Mouse (Mus musculus) midbrain, embryonic 13.5 days (tissue): ENCODE measurements at regions not wholly inside any gene's neighbourhood (a gene's known extent, or its start where the extent isn't known, plus 50 kb on each side); places are given as distances from the start of the nearest gene placed in this dataset.
A peak's percentile ranks its signal among the peaks of the same experiment; 100 is the strongest.

Experiments used
- ATAC-seq: fragments of 200-750 bp; cut with Nextera tagmentation; 2 replicates; pipeline ENCODE4 v1.8.0; 2017; ENCODE audit warnings: mild to moderate bottlenecking, moderate TSS enrichment, moderate library complexity
- H3K27ac ChIP-seq: fragments of 300-500 bp; sonication (generic); 2 replicates; pipeline ENCODE4 v1.5.1; 2015; ENCODE audit warnings: inconsistent platforms, mild to moderate bottlenecking, moderate library complexity
- H3K27me3 ChIP-seq: fragments of 300-500 bp; sonication (generic); 2 replicates; pipeline ENCODE4 v1.6.1; 2015; ENCODE audit warnings: mild to moderate bottlenecking, inconsistent platforms
- H3K36me3 ChIP-seq: fragments of 300-500 bp; sonication (generic); 2 replicates; pipeline ENCODE4 v1.6.1; 2015; ENCODE audit warnings: mild to moderate bottlenecking, inconsistent platforms
- H3K4me1 ChIP-seq: fragments of 300-500 bp; sonication (generic); replicated peaks from 2 replicates; pipeline ENCODE4 v1.6.1; 2015; ENCODE audit warnings: inconsistent platforms
- H3K4me2 ChIP-seq: fragments of 300-500 bp; sonication (generic); replicated peaks from 2 replicates; pipeline ENCODE4 v1.6.1; 2015; ENCODE audit warnings: moderate library complexity, mild to moderate bottlenecking, inconsistent platforms
- H3K4me3 ChIP-seq: fragments of 300-500 bp; sonication (generic); replicated peaks from 2 replicates; pipeline ENCODE4 v1.5.1; 2015; ENCODE audit warnings: mild to moderate bottlenecking, inconsistent platforms
- H3K9ac ChIP-seq: fragments of 300-500 bp; sonication (generic); replicated peaks from 2 replicates; pipeline ENCODE4 v1.6.1; 2015; ENCODE audit warnings: mild to moderate bottlenecking, inconsistent platforms
- H3K9me3 ChIP-seq: fragments of 300-500 bp; sonication (generic); 2 replicates; pipeline ENCODE4 v1.6.1; 2016; ENCODE audit warnings: mild to moderate bottlenecking, inconsistent platforms
- WGBS: fragments of 180-500 bp; shearing (Covaris S2); methylation state at CpG from one replicate; pipeline ENCODE4 v1.1.7; 2015; 5-methylcytosine and 5-hydroxymethylcytosine counted together

DNA sequence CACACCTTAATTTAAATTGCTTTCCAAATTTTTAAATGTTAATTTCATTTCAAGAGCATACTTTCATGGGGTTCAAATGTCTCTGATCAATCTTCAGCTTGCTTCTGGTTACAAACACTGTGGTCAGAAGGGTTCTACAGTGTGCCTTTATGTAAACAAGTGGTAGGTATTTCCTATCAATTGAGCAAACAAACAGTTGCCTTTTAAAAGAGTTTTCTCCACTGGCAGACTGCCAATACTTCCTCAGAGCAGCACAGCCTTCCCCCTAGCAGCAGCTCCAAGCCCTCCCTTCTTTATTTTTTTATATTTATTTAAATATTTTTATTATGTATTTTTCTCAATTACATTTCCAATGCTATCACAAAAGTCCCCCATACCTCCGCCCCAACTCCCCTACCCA, 977.8 kb downstream of the Fstl5 start:
- no peaks in the 10 kb centered on the region for H3K27me3 ChIP-seq
- no peak overlapping the region for H3K4me2 ChIP-seq
- WGBS, result 95% methylated on average over 1 of the region's 1 CpGs
- H3K27ac ChIP-seq, result no peak overlapping the region
- no peaks in the 10 kb centered on the region for H3K4me1 ChIP-seq
- no peaks in the 10 kb centered on the region for H3K9me3 ChIP-seq
- ATAC-seq, result no peak
- no peak overlapping the region for H3K4me3 ChIP-seq
- no peaks in the 10 kb centered on the region for H3K36me3 ChIP-seq
- no peak overlapping the region for H3K9ac ChIP-seq

DNA sequence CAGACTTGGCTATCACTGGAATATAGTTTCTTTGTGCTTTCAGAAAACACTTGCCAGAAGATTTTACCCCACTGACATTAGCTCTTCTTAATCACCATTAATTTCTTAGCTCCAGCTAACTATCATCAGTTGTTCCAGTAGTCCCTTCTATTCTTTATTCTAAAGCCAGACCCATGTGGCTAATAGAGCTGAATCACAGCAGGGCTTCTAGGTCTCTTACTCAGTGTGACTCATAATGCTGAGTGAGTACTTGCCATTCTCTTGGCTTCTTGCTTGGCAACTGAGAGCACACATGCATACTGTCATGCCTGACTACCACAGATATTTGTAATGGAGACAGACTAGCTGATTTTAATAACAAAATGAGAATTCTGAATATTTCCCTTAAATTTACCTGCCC, 1001.0 kb downstream of the Fstl5 start:
- H3K9me3 ChIP-seq, result no peaks in the 10 kb centered on the region
- H3K9ac ChIP-seq, result no peak overlapping the region
- no peaks in the 10 kb centered on the region for H3K27me3 ChIP-seq
- no peak overlapping the region for H3K27ac ChIP-seq
- H3K36me3 ChIP-seq, result no peaks in the 10 kb centered on the region
- H3K4me3 ChIP-seq, result no peak overlapping the region
- ATAC-seq, result no peak
- no peaks in the 10 kb centered on the region for H3K4me1 ChIP-seq
- no peak overlapping the region for H3K4me2 ChIP-seq

DNA sequence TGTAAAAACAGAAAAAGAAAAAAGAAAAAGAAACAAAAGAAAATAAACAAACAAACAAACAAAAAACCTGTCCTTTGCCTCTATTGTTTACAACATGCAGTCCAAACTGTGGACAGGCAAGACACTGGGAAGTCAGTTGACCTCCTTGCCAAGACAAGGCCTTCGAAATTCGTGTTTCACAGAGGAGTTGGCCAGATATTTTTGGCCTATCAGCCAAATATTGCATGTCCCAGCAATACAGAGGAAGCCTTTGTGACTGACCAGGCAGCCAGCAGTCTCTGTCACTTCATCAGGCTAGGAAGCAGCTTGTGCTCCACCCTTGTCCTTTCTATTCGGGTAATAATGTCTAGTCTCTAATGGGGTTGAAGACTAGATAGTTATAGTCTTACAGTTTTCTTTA, 1017.7 kb downstream of the Fstl5 start:
- 88% methylated on average over 3 of the region's 3 CpGs for WGBS
- no peaks in the 10 kb centered on the region for H3K27me3 ChIP-seq
- no peak for ATAC-seq

DNA sequence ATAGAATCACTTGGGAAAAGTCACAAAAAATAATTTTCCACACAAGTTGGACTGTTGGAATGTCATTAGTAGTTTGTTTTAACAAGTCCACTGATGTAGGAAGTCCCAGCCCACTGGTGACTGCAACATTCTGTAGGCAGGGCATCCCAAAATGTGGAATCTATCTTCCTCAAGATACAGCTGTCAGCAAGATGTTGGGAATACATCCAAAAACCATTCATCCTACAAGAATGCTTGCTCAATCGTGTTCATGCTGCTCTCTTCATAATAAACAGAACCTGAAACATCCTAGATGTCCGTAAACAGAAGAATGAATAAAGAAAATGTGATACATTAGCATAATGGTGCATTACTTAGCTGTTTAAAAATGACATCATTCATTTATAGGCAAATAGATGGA, 1038.9 kb downstream of the Fstl5 start:
- Histone ChIP-seq H3K27me3 (no peaks in the 10 kb centered on the region), H3K4me2 (no peak overlapping the region), H3K4me3 (no peak overlapping the region), H3K9me3 (no peaks in the 10 kb centered on the region), H3K4me1 (no peaks in the 10 kb centered on the region), H3K9ac (no peak overlapping the region), H3K27ac (no peak overlapping the region), H3K36me3 (no peaks in the 10 kb centered on the region)
- WGBS, result 76% methylated on average over 2 of the region's 2 CpGs
- no peak for ATAC-seq

More for the DNA sequence above, 1017.7 kb downstream of the Fstl5 start:
- no peak overlapping the region for H3K9ac ChIP-seq
- no peaks in the 10 kb centered on the region for H3K4me1 ChIP-seq
- H3K4me3 ChIP-seq, result no peak overlapping the region
- H3K27ac ChIP-seq, result no peak overlapping the region
- H3K9me3 ChIP-seq, result no peaks in the 10 kb centered on the region
- H3K4me2 ChIP-seq, result no peak overlapping the region
- no peaks in the 10 kb centered on the region for H3K36me3 ChIP-seq

DNA sequence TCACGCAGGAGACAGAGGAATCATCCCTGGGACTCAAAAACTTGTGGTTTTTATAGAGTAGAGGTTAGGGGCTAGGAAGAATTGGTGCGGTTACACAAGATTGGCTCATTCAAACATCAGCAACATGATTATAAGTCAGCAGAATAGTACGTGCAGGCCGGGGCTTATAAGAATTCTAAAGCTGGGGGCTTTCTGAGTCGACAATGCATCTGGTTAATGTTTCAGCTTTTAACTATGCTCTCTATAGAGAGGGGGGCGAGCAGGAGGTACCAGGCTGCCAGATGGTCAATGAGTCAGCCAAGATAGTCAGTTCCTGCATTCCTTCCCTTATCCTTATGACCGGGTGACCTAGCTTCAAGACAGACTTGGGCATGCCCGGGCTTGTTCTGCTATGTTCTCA, 1046.5 kb downstream of the Fstl5 start:
- Histone ChIP-seq H3K9me3 (no peaks in the 10 kb centered on the region), H3K27me3 (no peaks in the 10 kb centered on the region), H3K4me2 (no peak overlapping the region), H3K4me3 (no peak overlapping the region), H3K27ac (no peak overlapping the region), H3K4me1 (no peaks in the 10 kb centered on the region), H3K9ac (no peak overlapping the region), H3K36me3 (no peaks in the 10 kb centered on the region)
- no peak for ATAC-seq
- WGBS, result 93% methylated on average over 8 of the region's 8 CpGs

DNA sequence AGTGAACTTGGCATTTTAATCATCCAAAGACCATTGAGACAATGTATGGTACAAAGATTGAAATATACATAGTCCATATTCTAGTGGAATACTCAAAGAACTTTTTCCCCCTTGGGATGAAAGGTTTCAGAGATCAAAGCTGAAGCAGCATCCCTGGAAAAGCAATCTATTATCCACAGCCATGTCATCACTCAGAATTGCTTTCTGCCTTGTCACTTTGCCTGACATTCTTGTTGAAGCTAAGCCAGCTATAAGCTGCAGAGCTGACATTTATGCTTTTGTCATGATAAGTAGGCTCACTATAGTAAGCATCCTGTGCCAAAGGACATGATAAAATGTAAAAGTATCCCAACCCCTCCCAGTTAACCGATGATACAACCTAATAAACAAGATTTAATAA, 1077.6 kb downstream of the Fstl5 start:
- H3K4me2 ChIP-seq, result no peak overlapping the region
- ATAC-seq, result peak; percentile 43; the same call in 1 of the 2 replicates
- H3K9me3 ChIP-seq, result no peaks in the 10 kb centered on the region
- H3K27me3 ChIP-seq, result no peaks in the 10 kb centered on the region
- no peak overlapping the region for H3K9ac ChIP-seq
- H3K4me3 ChIP-seq, result no peak overlapping the region
- 61% methylated on average over 1 of the region's 1 CpGs for WGBS
- H3K27ac ChIP-seq, result no peak overlapping the region
- no peaks in the 10 kb centered on the region for H3K4me1 ChIP-seq
- no peaks in the 10 kb centered on the region for H3K36me3 ChIP-seq

DNA sequence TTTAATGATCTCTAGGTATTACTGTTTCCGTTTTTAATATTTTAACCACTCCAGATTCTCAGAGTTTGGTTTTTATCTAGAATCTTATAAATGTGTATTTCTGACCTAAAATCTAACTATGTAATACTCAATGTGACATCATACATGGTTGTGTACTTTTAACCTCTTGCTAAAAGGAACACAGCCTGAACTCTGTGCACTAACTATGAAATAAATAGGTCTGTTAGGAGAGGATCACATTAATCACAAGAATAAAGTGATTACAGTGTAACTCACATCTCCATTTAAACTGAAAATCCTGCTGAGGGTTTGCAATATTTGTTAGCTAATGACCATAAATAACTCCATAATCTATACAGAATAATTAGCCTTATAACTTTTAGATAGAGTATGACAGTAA, 1123.8 kb downstream of the Fstl5 start:
- ATAC-seq, result no peak
- Histone ChIP-seq H3K27me3 (no peaks in the 10 kb centered on the region), H3K27ac (no peak overlapping the region), H3K4me1 (no peaks in the 10 kb centered on the region), H3K9ac (no peak overlapping the region), H3K4me2 (no peak overlapping the region), H3K36me3 (no peaks in the 10 kb centered on the region), H3K4me3 (no peak overlapping the region), H3K9me3 (no peaks in the 10 kb centered on the region)
- 91% methylated on average over 1 of the region's 1 CpGs for WGBS

DNA sequence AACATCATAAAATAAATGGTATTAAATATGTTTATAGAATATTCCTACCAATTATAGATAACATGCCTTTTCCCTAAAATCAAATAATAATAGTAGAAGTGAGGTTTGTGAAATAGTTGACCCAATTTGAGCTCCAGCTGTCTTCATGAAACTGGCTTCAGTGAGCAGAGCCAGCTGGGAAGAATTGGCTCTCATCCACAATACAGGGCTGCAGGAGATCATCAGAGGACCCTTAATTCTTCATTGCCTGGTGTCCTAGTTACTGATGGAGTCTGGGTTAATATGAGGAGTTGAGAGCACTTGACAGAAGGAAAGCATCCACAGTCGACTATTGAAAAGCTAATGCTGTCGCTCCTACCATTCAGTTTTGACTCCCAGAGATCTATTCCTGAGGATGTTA, 1124.2 kb downstream of the Fstl5 start:
- Histone ChIP-seq H3K36me3 (no peaks in the 10 kb centered on the region), H3K27me3 (no peaks in the 10 kb centered on the region), H3K4me2 (no peak overlapping the region), H3K9ac (no peak overlapping the region), H3K27ac (no peak overlapping the region), H3K4me3 (no peak overlapping the region), H3K4me1 (no peaks in the 10 kb centered on the region), H3K9me3 (no peaks in the 10 kb centered on the region)
- ATAC-seq, result no peak
- WGBS, result 79% methylated on average over 2 of the region's 2 CpGs

DNA sequence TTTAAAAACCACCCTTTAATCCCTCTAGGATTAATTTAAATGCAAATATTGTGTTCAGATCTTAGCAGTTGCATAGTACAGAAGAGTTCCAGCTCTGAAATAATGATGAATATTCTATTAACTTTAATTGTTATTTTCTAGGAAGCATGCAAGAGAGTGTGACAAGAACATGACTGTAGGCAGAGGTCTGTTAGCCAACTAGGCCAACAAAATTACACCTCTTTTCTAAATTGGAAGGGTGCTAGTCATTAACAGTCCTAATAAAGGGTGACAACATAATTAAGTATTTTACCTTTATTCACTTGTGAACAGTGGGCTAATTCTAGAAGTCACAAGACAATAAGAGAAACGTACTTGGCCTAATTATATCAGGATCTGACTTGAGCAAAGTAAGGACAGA, 1151.9 kb downstream of the Fstl5 start:
- no peak for ATAC-seq
- H3K36me3 ChIP-seq, result no peaks in the 10 kb centered on the region
- no peak overlapping the region for H3K27ac ChIP-seq
- no peaks in the 10 kb centered on the region for H3K4me1 ChIP-seq
- H3K27me3 ChIP-seq, result no peaks in the 10 kb centered on the region
- H3K4me2 ChIP-seq, result no peak overlapping the region
- no peak overlapping the region for H3K4me3 ChIP-seq
- H3K9ac ChIP-seq, result no peak overlapping the region
- H3K9me3 ChIP-seq, result no peaks in the 10 kb centered on the region
- 76% methylated on average over 1 of the region's 1 CpGs for WGBS
